Comparison of ENCODE assay signal across 24 mouse cellular contexts in genomic region chrX:52340251-52340650, GRCm38 (mm10).
DNase-seq lines count a peak whose midpoint lies in the region; ATAC-seq lines count a peak whose summit lies in the region.
"Had no signal": no experiment of that assay in that cellular context is flagged by ENCODE, and none has a peak within 500 bp of the region (broad histone marks: within the 10 kb centered on the region; RNA-seq: fewer than 3 reads in every experiment).

No protein-coding gene starts in this region.

- H3K27ac ChIP-seq in embryonic facial prominence, embryonic 14.5 days (replicated peaks; ENCODE audit: low read depth, low read length), result peak overlapping the region; percentile 21; the same call in 1 of the 2 replicates
- no peak overlapping the region for H3K27ac ChIP-seq in embryonic facial prominence, embryonic 10.5 days (replicated peaks)
- no peak overlapping the region for H3K27ac ChIP-seq in midbrain, embryonic 14.5 days (replicated peaks; ENCODE audit: low read depth, low read length)
- no peak overlapping the region for H3K27ac ChIP-seq in midbrain, embryonic 16.5 days (ENCODE audit: low read length)
- H3K27ac ChIP-seq in intestine, embryonic 15.5 days, result no peak overlapping the region
- H3K27ac ChIP-seq: gastrocnemius, adult 2 months; hindbrain, embryonic 12.5 days had no signal

- H3K27me3 ChIP-seq in embryonic facial prominence, embryonic 14.5 days (replicated peaks; ENCODE audit: control insufficient read depth, insufficient read depth, low read length), result no peaks in the 10 kb centered on the region
- peaks cover 17% of the 10 kb centered on the region; the same call in 1 of the 2 replicates for H3K27me3 ChIP-seq in embryonic facial prominence, embryonic 10.5 days (replicated peaks; ENCODE audit: low read depth, poor library complexity, severe bottlenecking)
- H3K27me3 ChIP-seq in midbrain, embryonic 14.5 days (ENCODE audit: control insufficient read depth, insufficient read depth, low read length), result no peaks in the 10 kb centered on the region
- H3K27me3 ChIP-seq in midbrain, embryonic 16.5 days (ENCODE audit: control insufficient read depth, insufficient read depth, low read depth, low read length), result no peaks in the 10 kb centered on the region
- no peaks in the 10 kb centered on the region for H3K27me3 ChIP-seq in intestine, embryonic 15.5 days (replicated peaks)
- H3K27me3 ChIP-seq: embryonic facial prominence, embryonic 15.5 days; hindbrain, embryonic 12.5 days had no signal

- no peak; the same call in 1 of the 2 replicates for ATAC-seq in embryonic facial prominence, embryonic 14.5 days (ENCODE audit: low read depth)
- ATAC-seq in midbrain, embryonic 14.5 days (ENCODE audit: low FRiP score, low TSS enrichment), result no peak
- ATAC-seq in midbrain, embryonic 16.5 days, result no peak
- no peak for ATAC-seq in intestine, embryonic 15.5 days
- ATAC-seq: activated CD4-positive, CD25-positive, alpha-beta regulatory T cell, adult 4 months; forebrain, embryonic 14.5 days; forebrain, postnatal 0 days; hindbrain, embryonic 16.5 days; inflammation-experienced regulatory T-cells, adult 6 months; intestine, postnatal 0 days had no signal

- WGBS in embryonic facial prominence, embryonic 14.5 days, result 41% methylated on average over 3 of the region's 3 CpGs
- 52% methylated on average over 3 of the region's 3 CpGs for WGBS in embryonic facial prominence, embryonic 10.5 days
- WGBS in midbrain, embryonic 14.5 days, result 37% methylated on average over 3 of the region's 3 CpGs
- 24% methylated on average over 3 of the region's 3 CpGs for WGBS in midbrain, embryonic 16.5 days
- 69% methylated on average over 3 of the region's 3 CpGs for WGBS in intestine, embryonic 15.5 days

- H3K4me1 ChIP-seq in embryonic facial prominence, embryonic 14.5 days (ENCODE audit: control insufficient read depth, insufficient read depth, low read length), result peaks cover 8% of the 10 kb centered on the region
- H3K4me1 ChIP-seq in embryonic facial prominence, embryonic 10.5 days, result no peaks in the 10 kb centered on the region
- no peaks in the 10 kb centered on the region for H3K4me1 ChIP-seq in midbrain, embryonic 14.5 days (ENCODE audit: control insufficient read depth, insufficient read depth, low read length)
- no peaks in the 10 kb centered on the region for H3K4me1 ChIP-seq in midbrain, embryonic 16.5 days (ENCODE audit: control insufficient read depth, insufficient read depth, low read length)
- H3K4me1 ChIP-seq in intestine, embryonic 15.5 days (replicated peaks), result no peaks in the 10 kb centered on the region
- H3K4me1 ChIP-seq: embryonic facial prominence, embryonic 15.5 days; hindbrain, embryonic 12.5 days had no signal

- peak; percentile 58 for DNase-seq in embryonic facial prominence, embryonic 14.5 days (ENCODE audit: low spot score)
- no peak for DNase-seq in embryonic facial prominence, embryonic 10.5 days (ENCODE audit: low spot score)
- peak; percentile 6 for DNase-seq in midbrain, embryonic 14.5 days
- DNase-seq in retina, embryonic 14.5 days (ENCODE audit: low spot score), result peak; percentile 74
- DNase-seq: adrenal gland, postnatal 10 days; cerebellum, adult 11-12 months; cerebellum, adult 8-10 months; cerebellum, postnatal 10 days; cerebellum, postnatal 36 days; forebrain, postnatal 0 days; gastrocnemius, adult 2 months; gastrocnemius, postnatal 14 days; heart, adult 11 months had no signal

- no peaks in the 10 kb centered on the region for H3K9me3 ChIP-seq in embryonic facial prominence, embryonic 14.5 days (ENCODE audit: control insufficient read depth, low read length)
- H3K9me3 ChIP-seq in embryonic facial prominence, embryonic 10.5 days, result no peaks in the 10 kb centered on the region
- H3K9me3 ChIP-seq in midbrain, embryonic 14.5 days (ENCODE audit: control insufficient read depth, low read length), result no peaks in the 10 kb centered on the region
- H3K9me3 ChIP-seq in midbrain, embryonic 16.5 days (replicated peaks; ENCODE audit: control insufficient read depth, low read length, poor library complexity, severe bottlenecking), result no peaks in the 10 kb centered on the region
- no peaks in the 10 kb centered on the region for H3K9me3 ChIP-seq in intestine, embryonic 15.5 days
- H3K9me3 ChIP-seq: embryonic facial prominence, embryonic 15.5 days; hindbrain, embryonic 12.5 days had no signal

- no peaks in the 10 kb centered on the region for H3K36me3 ChIP-seq in embryonic facial prominence, embryonic 14.5 days (ENCODE audit: control insufficient read depth, insufficient read depth, low read length)
- H3K36me3 ChIP-seq in embryonic facial prominence, embryonic 10.5 days (replicated peaks), result peaks cover 5% of the 10 kb centered on the region; the same call in 1 of the 2 replicates
- H3K36me3 ChIP-seq in midbrain, embryonic 14.5 days (ENCODE audit: control insufficient read depth, insufficient read depth, low read length), result no peaks in the 10 kb centered on the region
- no peaks in the 10 kb centered on the region for H3K36me3 ChIP-seq in midbrain, embryonic 16.5 days (ENCODE audit: control insufficient read depth, insufficient read depth, low read length)
- H3K36me3 ChIP-seq in intestine, embryonic 15.5 days, result no peaks in the 10 kb centered on the region
- H3K36me3 ChIP-seq: embryonic facial prominence, embryonic 15.5 days; hindbrain, embryonic 12.5 days had no signal

- H3K4me2 ChIP-seq in embryonic facial prominence, embryonic 14.5 days (ENCODE audit: low read depth, low read length), result no peak overlapping the region
- H3K4me2 ChIP-seq in midbrain, embryonic 14.5 days (ENCODE audit: low read length), result no peak overlapping the region
- H3K4me2 ChIP-seq in midbrain, embryonic 16.5 days (ENCODE audit: low read length), result no peak overlapping the region
- H3K4me2 ChIP-seq in intestine, embryonic 15.5 days (replicated peaks), result no peak overlapping the region
- H3K4me2 ChIP-seq: embryonic facial prominence, embryonic 15.5 days; heart, embryonic 11.5 days; hindbrain, embryonic 12.5 days had no signal

- H3K9ac ChIP-seq in embryonic facial prominence, embryonic 14.5 days (ENCODE audit: low read depth, low read length), result no peak overlapping the region
- no peak overlapping the region for H3K9ac ChIP-seq in midbrain, embryonic 14.5 days (replicated peaks; ENCODE audit: low read length)
- H3K9ac ChIP-seq in midbrain, embryonic 16.5 days (ENCODE audit: low read depth, low read length), result no peak overlapping the region
- no peak overlapping the region for H3K9ac ChIP-seq in intestine, embryonic 15.5 days
- H3K9ac ChIP-seq: embryonic facial prominence, embryonic 15.5 days; forebrain, postnatal 0 days; hindbrain, embryonic 12.5 days had no signal

- no peak overlapping the region for H3K4me3 ChIP-seq in embryonic facial prominence, embryonic 14.5 days (ENCODE audit: low read depth, low read length)
- H3K4me3 ChIP-seq in embryonic facial prominence, embryonic 10.5 days, result no peak overlapping the region
- no peak overlapping the region for H3K4me3 ChIP-seq in midbrain, embryonic 14.5 days (replicated peaks; ENCODE audit: low read depth, low read length)
- H3K4me3 ChIP-seq in midbrain, embryonic 16.5 days (ENCODE audit: low read depth, low read length), result no peak overlapping the region
- no peak overlapping the region for H3K4me3 ChIP-seq in intestine, embryonic 15.5 days (replicated peaks)
- H3K4me3 ChIP-seq: embryonic facial prominence, embryonic 15.5 days; erythroblast, embryonic 14.5 days; gastrocnemius, adult 2 months; hindbrain, embryonic 12.5 days had no signal
